Mouse (Mus musculus) kidney, adult 18-20 months (tissue): ENCODE measurements around the gene Prkcd.

ENCODE experiments used
- DNase-seq: peaks from one replicate; pipeline ENCODE4 v3.0.0; 2021

Prkcd gene

GRCm38 (mm10) chr14:30633708-30634107 lies 7.7 kb upstream of the Prkcd start:
- DNase-seq = no peak

- DNase-seq = no peak
Observed at GRCm38 (mm10) chr14:30631834-30632233, 5.8 kb upstream of the Prkcd start.

- peak; percentile 57 for DNase-seq
Observed at GRCm38 (mm10) chr14:30630811-30631576, 5.0 kb upstream of the Prkcd start.

- no peak for DNase-seq
Observed at GRCm38 (mm10) chr14:30629839-30630238, 3.8 kb upstream of the Prkcd start.

- no peak for DNase-seq
Observed at GRCm38 (mm10) chr14:30628235-30628634, 2.2 kb upstream of the Prkcd start.

- no peak for DNase-seq
Observed at GRCm38 (mm10) chr14:30626756-30627742, 1.0 kb upstream of the Prkcd start.

- DNase-seq = peak; percentile 66
Observed at GRCm38 (mm10) chr14:30625131-30625807, 741 bp downstream of the Prkcd start.

- DNase-seq = no peak
Observed at GRCm38 (mm10) chr14:30624277-30624721, 1.7 kb downstream of the Prkcd start.

- DNase-seq = no peak
Observed at GRCm38 (mm10) chr14:30622556-30622955, 3.5 kb downstream of the Prkcd start.

- DNase-seq = peak; percentile 76
Observed at GRCm38 (mm10) chr14:30622130-30622529, 3.9 kb downstream of the Prkcd start.

GRCm38 (mm10) chr14:30619982-30620578 lies 5.9 kb downstream of the Prkcd start:
- no peak for DNase-seq

GRCm38 (mm10) chr14:30618746-30619275 lies 7.2 kb downstream of the Prkcd start:
- no peak for DNase-seq

- no peak for DNase-seq
Observed at GRCm38 (mm10) chr14:30616751-30617150, 9.3 kb downstream of the Prkcd start.

- DNase-seq = no peak
Observed at GRCm38 (mm10) chr14:30612962-30613715, 12.9 kb downstream of the Prkcd start.

GRCm38 (mm10) chr14:30612523-30612922 lies 13.5 kb downstream of the Prkcd start:
- peak; percentile 77 for DNase-seq

- DNase-seq = no peak
Observed at GRCm38 (mm10) chr14:30610940-30611339, 15.1 kb downstream of the Prkcd start.

- DNase-seq = no peak
Observed at GRCm38 (mm10) chr14:30610304-30610703, 15.7 kb downstream of the Prkcd start.

- no peak for DNase-seq
Observed at GRCm38 (mm10) chr14:30609499-30609898, 16.5 kb downstream of the Prkcd start.

- no peak for DNase-seq
Observed at GRCm38 (mm10) chr14:30608176-30608575, 17.8 kb downstream of the Prkcd start.

- no peak for DNase-seq
Observed at GRCm38 (mm10) chr14:30607696-30608095, 18.3 kb downstream of the Prkcd start.

GRCm38 (mm10) chr14:30606817-30607216 lies 19.2 kb downstream of the Prkcd start:
- no peak for DNase-seq

GRCm38 (mm10) chr14:30597142-30597541 lies 28.9 kb downstream of the Prkcd start:
- DNase-seq = no peak
